Mouse (Mus musculus): ENCODE data around the gene Pdlim7.

The Pdlim7 gene

DNA sequence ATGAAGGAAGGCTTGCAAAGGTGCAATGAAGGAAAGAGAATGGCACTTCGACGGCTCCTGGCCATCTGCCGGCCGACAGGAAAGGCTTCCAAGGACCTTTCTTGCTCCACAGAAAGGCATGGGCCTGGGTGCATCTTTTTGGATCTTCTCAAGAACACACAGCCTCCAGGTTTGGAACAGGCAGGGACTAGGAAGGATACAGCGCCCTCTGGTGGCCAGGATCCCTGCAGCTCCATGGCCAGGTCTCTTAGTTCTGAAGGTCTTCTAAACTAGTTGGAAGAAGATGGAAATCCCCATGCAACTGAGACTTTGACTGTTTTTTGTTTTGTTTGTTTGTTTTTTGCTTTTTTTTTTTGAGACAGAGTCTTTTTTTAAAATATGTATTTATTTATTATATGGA is 3.5 kb upstream of the Pdlim7 start:
- peak; percentile 72 to 89 for DNase-seq

- DNase-seq, result no peak
These were observed 352 bp upstream of the Pdlim7 start for GRCm38 (mm10) chr13:55513828-55514227.

- DNase-seq, result peak; percentile 59
These were observed 971 bp downstream of the Pdlim7 start for GRCm38 (mm10) chr13:55512379-55513031.

DNA sequence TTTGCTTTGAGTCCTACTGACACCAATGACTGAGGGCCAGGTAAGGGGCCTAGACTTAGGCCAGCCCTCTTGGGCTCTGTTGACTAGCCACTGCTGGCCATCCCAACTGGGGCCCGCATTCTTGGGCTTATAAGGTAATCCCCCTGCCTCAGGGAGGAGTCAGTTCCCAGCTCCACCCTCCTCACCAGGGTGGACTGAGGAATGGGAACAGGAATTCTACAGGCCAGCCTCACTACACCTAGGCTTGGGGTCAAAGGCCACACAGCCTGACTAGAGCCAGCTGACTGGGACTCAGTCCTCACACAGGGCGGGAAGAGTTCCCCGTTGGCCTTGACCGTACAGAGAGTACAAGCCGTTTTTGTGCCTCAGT is 2.0 kb downstream of the Pdlim7 start:
- DNase-seq, result no peak

DNA sequence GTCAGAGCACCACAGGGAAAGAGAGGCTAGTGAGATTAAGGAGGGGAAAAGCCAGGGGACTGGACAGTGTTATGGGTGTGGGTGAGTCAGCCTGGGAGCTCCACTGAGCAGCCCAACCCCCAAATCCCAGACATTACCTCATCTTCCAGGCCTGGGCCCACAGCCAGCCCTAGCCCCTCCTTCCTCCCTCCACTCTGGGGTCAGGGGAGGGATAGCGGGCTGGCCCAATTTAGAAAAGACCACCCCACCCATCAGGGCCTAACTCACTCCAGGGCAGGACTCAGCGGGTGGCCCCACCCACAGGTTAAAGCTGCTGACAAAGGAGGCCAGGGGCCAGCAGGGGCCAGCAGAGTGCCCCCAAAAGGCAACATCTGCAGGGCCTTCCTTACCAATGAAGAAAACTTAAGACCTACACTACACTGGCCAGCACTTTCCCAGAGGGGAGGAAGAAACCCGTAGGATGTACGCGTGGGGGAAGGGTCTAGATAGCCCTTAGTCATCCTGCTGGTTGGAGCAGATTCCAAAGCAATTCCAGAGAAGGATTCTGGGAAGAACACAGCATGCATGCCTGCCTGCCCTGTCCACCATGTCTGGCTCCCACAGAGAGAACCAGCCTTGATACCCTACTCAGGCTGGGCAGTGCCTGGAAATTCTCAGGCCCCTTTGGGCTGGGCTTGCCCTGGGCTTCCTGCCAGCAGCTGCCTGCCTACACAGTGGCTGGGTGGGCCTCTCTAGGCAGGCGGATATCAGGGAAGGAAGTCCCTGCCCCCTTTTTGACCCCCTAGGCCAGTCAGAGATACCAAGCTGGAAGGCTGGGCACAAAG is 2.6 kb downstream of the Pdlim7 start:
- peak; percentile 52 to 63 for DNase-seq

DNA sequence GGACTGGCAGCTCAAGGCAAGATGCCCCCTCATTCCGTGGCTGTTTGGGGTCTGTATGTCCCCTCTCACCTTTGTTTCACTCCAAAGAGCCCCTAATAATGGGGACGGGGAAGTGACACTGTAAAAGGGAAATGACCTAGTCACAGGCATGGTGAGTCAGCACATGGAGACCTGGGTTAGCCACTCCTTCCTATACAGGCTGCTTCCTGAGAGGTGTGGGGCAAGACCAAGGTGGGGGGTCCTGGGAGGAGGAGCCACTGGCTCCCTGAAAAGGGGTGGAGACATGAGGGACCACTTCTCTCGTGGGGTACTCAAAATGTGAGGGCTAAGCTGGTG is 3.2 kb downstream of the Pdlim7 start:
- DNase-seq, result no peak

GRCm38 (mm10) chr13:55508531-55508930 is 4.9 kb downstream of the Pdlim7 start:
- DNase-seq, result no peak

DNA sequence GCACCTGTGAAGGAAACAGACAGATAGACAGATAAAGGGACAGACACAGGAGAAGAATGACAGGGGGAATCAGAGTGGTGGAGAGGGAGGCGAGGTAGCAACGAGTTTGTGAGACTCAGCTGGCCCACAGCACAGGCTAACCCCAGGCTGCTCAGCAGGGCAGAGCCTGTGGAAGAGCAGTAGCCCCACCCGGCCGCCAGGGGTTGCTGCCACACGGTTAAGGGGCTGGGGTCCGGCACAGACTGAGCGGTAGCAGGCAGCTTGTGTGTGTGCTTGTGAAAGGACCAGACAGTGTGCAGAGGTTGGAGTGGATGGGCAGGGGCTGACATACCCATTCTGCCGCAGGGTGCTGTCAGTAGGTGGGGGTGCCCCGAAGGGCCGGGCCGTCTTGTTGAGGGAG is 5.6 kb downstream of the Pdlim7 start:
- DNase-seq, result no peak

DNA sequence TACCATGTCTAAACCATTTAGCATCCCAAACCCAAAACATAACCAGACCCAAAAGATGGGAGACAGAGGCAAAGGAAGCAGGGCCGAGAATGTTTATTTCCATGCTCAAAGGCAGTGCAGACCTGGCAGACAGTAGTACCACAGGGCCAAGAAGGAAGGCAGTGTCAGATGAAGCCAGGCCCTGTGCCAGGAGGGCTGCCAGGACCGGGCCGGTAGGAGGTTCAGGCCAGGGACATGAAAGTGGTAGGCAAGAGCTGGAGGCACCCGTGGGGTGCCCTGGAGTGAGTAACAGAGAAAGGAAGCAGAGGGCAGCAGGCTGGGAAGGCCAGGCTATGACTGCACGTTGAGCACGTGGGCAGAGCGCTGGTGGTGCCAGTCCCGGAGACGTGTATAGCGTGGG is 6.8 kb downstream of the Pdlim7 start:
- no peak for DNase-seq

- DNase-seq, result no peak
These were observed 7.7 kb downstream of the Pdlim7 start for GRCm38 (mm10) chr13:55505810-55506209.

DNA sequence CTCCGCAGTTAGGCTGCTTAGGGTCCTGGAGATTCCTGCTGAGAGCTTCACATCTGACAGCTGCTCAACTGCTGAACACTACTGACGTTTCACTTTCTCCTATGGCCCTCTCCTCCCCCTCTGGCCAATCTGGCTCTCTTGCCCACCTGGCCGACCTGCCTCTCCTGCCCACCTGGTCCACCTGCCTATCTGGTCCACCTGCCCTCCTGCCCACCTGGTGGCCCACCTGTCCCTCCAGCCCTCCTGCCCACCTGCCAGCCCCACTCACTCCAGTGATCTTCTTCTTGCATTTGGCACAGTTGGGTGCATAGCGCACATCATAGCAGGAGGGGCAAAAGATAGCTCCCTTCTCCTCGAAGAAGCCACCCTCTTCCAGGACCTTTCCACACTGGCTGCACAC is 9.1 kb downstream of the Pdlim7 start:
- no peak for DNase-seq

GRCm38 (mm10) chr13:55502405-55502804 is 11.1 kb downstream of the Pdlim7 start:
- no peak for DNase-seq

DNA sequence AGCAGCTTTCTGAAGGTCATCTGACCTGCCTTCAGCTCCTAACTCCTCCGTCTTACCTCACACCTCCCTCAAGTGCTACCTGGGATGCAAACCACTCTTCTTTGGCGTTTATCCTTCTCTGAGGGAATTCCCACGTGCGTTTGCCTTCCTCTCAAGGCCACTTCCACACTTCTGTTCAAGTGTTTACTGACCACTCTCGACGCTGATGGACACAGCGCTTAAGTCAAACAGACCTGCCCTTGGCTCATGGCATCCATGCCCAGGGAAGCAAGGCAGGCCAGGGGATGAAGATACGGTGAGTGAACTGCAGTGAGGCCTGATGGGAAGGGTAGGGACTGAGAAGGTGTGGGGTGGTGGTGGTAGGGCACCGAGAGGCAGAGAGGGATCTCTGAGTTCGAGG is 12.9 kb downstream of the Pdlim7 start:
- DNase-seq, result no peak

- no peak for DNase-seq
These were observed 14.6 kb downstream of the Pdlim7 start for GRCm38 (mm10) chr13:55498906-55499305.

DNA sequence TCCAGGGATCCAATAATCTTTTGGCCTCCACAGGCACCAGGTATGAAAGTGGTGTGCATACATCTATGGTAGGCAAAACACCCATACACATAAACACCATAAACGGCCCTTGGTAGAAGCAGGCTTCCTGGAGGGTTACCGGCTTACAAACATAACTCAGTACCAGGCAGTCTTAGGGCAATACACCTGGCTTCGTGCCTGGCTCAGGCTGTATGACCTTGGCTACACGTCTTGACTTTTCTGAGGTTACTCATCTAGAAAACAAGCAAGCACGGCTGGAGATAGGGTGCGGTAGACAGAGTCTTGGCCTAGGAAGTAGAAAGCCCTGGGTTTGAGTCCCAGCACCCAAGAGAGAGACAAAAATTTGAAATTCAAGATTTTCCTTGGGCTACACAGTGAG is 16.8 kb downstream of the Pdlim7 start:
- no peak for DNase-seq

DNA sequence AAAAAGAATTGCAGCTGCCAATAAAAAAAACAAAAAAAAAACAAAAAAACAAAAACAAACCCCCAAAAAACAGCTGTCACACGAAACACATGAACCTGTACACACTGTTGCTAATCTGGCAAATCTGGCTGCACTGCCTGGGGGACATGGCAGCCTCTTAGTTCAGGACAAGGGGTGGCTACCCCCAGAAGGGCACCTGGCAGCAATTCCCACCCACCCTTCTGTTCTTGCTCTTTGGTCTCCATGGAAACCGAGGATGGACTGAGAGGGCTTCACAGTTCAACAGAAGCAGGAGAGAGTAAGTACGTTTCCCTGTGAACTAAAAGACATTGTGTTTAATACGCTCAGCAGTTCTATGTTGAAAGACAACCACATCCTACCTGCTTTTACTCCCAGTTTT is 17.8 kb downstream of the Pdlim7 start:
- DNase-seq, result no peak

GRCm38 (mm10) chr13:55494883-55495621 is 18.4 kb downstream of the Pdlim7 start:
- no peak for DNase-seq

DNA sequence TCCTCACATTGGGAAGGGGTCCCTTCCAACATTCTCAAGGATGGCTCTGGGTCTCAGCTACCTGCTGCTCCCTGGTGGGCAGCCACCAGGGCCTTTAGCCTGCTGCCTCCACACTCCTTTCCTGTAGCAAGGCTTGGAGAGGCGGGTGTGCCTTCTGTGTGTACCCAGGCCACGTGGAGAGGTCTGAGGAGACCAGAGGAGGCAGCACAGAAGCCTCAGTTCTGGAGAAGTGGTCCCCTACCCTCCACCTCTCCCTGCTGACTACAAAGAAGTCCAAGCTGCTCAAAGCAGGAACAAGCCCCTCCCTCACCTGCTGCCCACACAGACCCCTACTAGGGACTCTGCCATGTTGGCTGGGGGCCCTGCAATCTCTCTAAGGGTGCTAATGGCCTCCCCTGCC is 19.2 kb downstream of the Pdlim7 start:
- no peak for DNase-seq

GRCm38 (mm10) chr13:55487578-55488498 is 25.6 kb downstream of the Pdlim7 start, which contains the start of gene Dbn1:
Gene Dbn1 (minus strand): TSS chr13:55488111.
- no peak for DNase-seq

- DNase-seq, result no peak
These were observed 26.4 kb downstream of the Pdlim7 start for GRCm38 (mm10) chr13:55486916-55487577.

DNA sequence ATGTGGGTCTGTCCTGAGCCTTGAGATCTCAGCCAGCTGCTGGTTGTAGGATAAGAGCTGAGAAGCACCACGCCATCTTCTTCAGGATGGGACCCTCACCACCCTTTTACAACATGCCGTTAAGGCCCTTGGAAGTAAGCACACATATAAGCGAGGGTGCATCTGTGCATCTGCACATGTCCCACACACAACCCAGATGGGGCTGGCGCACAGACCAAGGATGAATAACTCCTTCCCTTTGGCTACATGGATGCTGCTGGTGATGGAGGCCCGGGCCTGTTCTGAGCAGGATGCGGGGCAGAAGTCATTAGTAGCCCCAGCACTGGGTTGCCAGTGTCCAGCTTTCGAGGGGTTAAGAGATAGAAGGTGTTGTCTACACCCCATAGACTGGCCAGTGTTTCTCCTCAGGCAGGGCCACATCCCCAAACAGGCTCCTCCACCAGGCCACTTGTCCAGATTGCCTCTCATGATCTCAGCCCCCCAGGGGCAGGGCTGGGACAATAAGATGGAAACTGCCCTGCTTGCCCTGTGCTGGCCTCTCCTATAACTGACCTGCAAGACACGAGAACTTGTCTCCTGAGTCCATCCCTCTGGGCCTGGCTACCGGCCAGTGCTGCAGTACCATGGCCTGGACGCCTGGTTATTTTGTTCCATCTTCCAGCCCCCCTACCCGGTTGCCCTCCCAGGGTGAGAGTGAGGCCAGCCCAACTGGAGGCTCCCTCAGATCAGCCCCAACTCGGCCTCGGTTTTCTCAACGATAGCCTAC is 27.3 kb downstream of the Pdlim7 start:
- DNase-seq, result no peak

Data from kidney, adult 8-10 months (tissue).